Mouse (Mus musculus): ENCODE results near the gene Csk. TPM values are rescaled to one million over a fixed set of nuclear protein-coding genes. Genes with fewer than 3 reads are reported as not detected.

The Csk gene
- polyA plus RNA-seq, 1 experiment = 42.4 TPM

- Histone ChIP-seq H3K27ac (ENCODE audit: insufficient read depth, low read depth, low read length) (no peak overlapping the region), H3K4me1 (ENCODE audit: control insufficient read depth, insufficient read depth, low read length) (peaks cover 14% of the 10 kb centered on the region; the same call in 1 of the 2 replicates), H3K36me3 (ENCODE audit: control insufficient read depth, insufficient read depth, low read length) (no peaks in the 10 kb centered on the region), H3K4me3 (ENCODE audit: insufficient read depth, low read depth, low read length) (no peak overlapping the region), H3K27me3 (replicated peaks; ENCODE audit: control insufficient read depth, insufficient read depth, low read length) (no peaks in the 10 kb centered on the region)
- peak; percentile 94 for DNase-seq
- TF ChIP-seq CTCF (conservative IDR thresholded peaks at IDR 0.05; ENCODE audit: insufficient read depth, insufficient read length, low read depth, low read length) (no peak), POLR2A (IDR thresholded peaks at IDR 0.05; ENCODE audit: low read depth, low read length) (no peak)
- 43% methylated on average over 3 of the region's 3 CpGs for WGBS
These were observed 16.1 kb upstream of the Csk start for GRCm38 (mm10) chr9:57669566-57669965.

DNA sequence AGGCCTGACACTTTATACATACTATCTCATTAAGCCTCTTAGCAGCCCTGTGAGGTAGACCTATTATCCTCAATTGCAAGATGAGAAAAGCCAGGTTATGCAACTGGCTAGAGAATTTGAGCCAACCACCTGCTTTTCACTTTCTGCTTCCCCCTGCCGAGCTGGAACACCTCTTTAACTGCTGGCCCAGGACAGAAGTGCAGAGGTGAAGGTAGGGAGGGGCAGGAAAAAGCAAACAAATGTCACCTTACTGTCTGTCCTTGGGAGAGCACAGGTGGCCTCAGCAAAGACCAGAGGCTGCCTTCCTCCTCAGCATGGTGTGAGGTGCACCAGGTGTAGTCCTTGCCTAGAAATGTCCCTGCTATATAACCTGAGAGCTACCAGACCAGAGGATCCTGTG is 14.8 kb upstream of the Csk start:
- Histone ChIP-seq H3K4me3 (ENCODE audit: insufficient read depth, low read depth, low read length) (no peak overlapping the region), H3K4me1 (ENCODE audit: control insufficient read depth, insufficient read depth, low read length) (peaks cover 14% of the 10 kb centered on the region; the same call in 1 of the 2 replicates), H3K36me3 (ENCODE audit: control insufficient read depth, insufficient read depth, low read length) (no peaks in the 10 kb centered on the region), H3K27ac (ENCODE audit: insufficient read depth, low read depth, low read length) (no peak overlapping the region), H3K27me3 (replicated peaks; ENCODE audit: control insufficient read depth, insufficient read depth, low read length) (no peaks in the 10 kb centered on the region)
- no peak for TF ChIP-seq POLR2A (IDR thresholded peaks at IDR 0.05; ENCODE audit: low read depth, low read length)
- no peak for TF ChIP-seq CTCF (conservative IDR thresholded peaks at IDR 0.05; ENCODE audit: insufficient read depth, insufficient read length, low read depth, low read length)
- DNase-seq = peak; percentile 62
- WGBS = 29% methylated on average over 1 of the region's 1 CpGs

DNA sequence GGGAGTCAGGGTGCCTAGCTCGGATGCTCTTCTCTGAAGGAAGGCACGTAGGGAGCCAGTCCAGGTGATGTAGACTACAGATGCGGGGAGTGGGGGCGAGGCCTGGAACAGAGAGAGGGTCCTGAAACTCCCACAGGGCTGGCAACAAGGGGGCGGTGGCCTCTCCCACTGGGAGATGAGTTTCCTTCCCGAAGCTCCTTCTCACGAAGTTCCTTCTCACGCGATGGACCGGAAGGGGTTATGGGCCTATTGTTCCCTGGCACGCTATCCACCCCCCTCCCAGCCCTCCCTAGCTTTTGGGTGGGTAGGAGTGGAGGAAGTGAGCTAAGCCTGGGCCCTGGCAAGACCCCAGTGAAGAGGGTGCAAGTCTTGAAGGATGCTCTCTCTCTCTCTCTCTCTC is 14.4 kb upstream of the Csk start:
- Histone ChIP-seq H3K4me3 (ENCODE audit: insufficient read depth, low read depth, low read length) (no peak overlapping the region), H3K27ac (ENCODE audit: insufficient read depth, low read depth, low read length) (no peak overlapping the region), H3K4me1 (ENCODE audit: control insufficient read depth, insufficient read depth, low read length) (peaks cover 14% of the 10 kb centered on the region; the same call in 1 of the 2 replicates), H3K36me3 (ENCODE audit: control insufficient read depth, insufficient read depth, low read length) (no peaks in the 10 kb centered on the region), H3K27me3 (replicated peaks; ENCODE audit: control insufficient read depth, insufficient read depth, low read length) (no peaks in the 10 kb centered on the region)
- DNase-seq = no peak
- 75% methylated on average over 11 of the region's 11 CpGs for WGBS
- TF ChIP-seq POLR2A (IDR thresholded peaks at IDR 0.05; ENCODE audit: low read depth, low read length) (no peak), CTCF (conservative IDR thresholded peaks at IDR 0.05; ENCODE audit: insufficient read depth, insufficient read length, low read depth, low read length) (no peak)

DNA sequence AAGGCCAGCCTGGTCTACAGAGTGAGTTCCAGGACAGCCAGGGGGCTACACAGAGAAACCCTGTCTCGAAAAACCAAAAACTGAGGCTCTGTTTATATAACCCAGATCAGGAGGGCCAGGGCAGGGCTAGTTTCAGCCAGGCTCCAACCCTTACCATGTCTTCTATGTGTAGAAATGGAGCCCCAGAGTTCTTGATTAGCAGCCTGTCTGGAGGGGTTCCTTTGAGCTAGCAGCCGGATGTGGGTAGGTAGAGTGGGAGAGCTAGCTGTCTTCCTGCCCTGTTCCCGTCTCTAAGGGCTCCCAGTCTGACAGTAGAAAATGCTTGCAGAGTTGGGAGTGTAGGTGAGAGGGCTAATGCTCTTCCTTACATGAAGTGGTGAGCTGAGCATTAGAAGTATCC is 13.7 kb upstream of the Csk start:
- 88% methylated on average over 3 of the region's 3 CpGs for WGBS
- H3K4me1 ChIP-seq (ENCODE audit: control insufficient read depth, insufficient read depth, low read length) = peaks cover 14% of the 10 kb centered on the region; the same call in 1 of the 2 replicates
- H3K27ac ChIP-seq (ENCODE audit: insufficient read depth, low read depth, low read length) = no peak overlapping the region
- no peaks in the 10 kb centered on the region for H3K36me3 ChIP-seq (ENCODE audit: control insufficient read depth, insufficient read depth, low read length)
- H3K27me3 ChIP-seq (replicated peaks; ENCODE audit: control insufficient read depth, insufficient read depth, low read length) = no peaks in the 10 kb centered on the region
- no peak overlapping the region for H3K4me3 ChIP-seq (ENCODE audit: insufficient read depth, low read depth, low read length)
- DNase-seq = no peak
- no peak for TF ChIP-seq POLR2A (IDR thresholded peaks at IDR 0.05; ENCODE audit: low read depth, low read length)
- no peak for TF ChIP-seq CTCF (conservative IDR thresholded peaks at IDR 0.05; ENCODE audit: insufficient read depth, insufficient read length, low read depth, low read length)

DNA sequence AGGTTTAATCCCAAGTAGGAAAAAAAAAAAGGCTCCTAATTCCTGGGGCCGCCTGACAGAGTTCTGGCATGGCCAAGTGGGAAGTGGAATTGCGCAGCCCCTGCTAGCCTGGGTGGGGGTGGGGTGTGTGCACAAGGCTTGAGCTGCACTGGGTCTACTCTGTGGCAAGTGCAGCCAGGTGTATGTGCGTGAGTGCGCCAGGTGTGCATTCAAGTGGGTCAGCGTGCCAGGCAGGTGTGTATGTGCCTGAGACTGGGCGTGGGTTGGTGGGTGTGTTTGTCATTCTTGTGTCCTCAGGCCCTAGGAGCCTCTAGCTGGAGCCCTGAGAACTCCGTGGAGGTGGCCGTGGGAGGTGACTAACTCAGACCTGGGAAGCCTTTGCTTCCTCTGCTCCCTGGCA is 13.1 kb upstream of the Csk start:
- no peak for TF ChIP-seq POLR2A (IDR thresholded peaks at IDR 0.05; ENCODE audit: low read depth, low read length)
- TF ChIP-seq CTCF (conservative IDR thresholded peaks at IDR 0.05; ENCODE audit: insufficient read depth, insufficient read length, low read depth, low read length) = no peak
- no peak for DNase-seq
- 80% methylated on average over 8 of the region's 8 CpGs for WGBS
- peaks cover 14% of the 10 kb centered on the region; the same call in 1 of the 2 replicates for H3K4me1 ChIP-seq (ENCODE audit: control insufficient read depth, insufficient read depth, low read length)
- no peaks in the 10 kb centered on the region for H3K27me3 ChIP-seq (replicated peaks; ENCODE audit: control insufficient read depth, insufficient read depth, low read length)
- H3K4me3 ChIP-seq (ENCODE audit: insufficient read depth, low read depth, low read length) = no peak overlapping the region
- no peaks in the 10 kb centered on the region for H3K36me3 ChIP-seq (ENCODE audit: control insufficient read depth, insufficient read depth, low read length)
- no peak overlapping the region for H3K27ac ChIP-seq (ENCODE audit: insufficient read depth, low read depth, low read length)

DNA sequence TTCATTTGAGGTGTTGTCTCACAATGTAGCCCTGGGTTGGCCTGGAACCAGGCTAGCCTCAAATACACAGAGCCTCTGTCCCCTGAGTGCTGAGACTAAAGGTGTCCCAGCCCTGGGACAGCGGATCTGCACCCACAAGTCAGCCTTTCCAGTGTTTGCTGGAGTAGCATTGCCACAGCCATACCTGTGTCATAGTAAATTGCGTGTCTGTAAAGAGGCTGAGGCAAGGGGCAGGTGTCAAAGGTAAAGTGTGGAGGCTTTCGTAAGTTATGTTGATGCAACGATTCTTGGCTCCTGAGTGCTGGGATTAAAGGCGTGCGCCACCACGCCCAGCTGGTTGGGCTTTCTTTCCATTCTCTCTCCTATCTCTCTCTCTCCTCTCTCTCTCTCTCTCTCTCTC is 11.2 kb upstream of the Csk start:
- WGBS = 63% methylated on average over 7 of the region's 7 CpGs
- Histone ChIP-seq H3K27me3 (replicated peaks; ENCODE audit: control insufficient read depth, insufficient read depth, low read length) (no peaks in the 10 kb centered on the region), H3K36me3 (ENCODE audit: control insufficient read depth, insufficient read depth, low read length) (no peaks in the 10 kb centered on the region), H3K27ac (ENCODE audit: insufficient read depth, low read depth, low read length) (no peak overlapping the region), H3K4me1 (ENCODE audit: control insufficient read depth, insufficient read depth, low read length) (peaks cover 11% of the 10 kb centered on the region; the same call in 1 of the 2 replicates), H3K4me3 (ENCODE audit: insufficient read depth, low read depth, low read length) (no peak overlapping the region)
- DNase-seq = no peak
- TF ChIP-seq CTCF (conservative IDR thresholded peaks at IDR 0.05; ENCODE audit: insufficient read depth, insufficient read length, low read depth, low read length) = no peak
- no peak for TF ChIP-seq POLR2A (IDR thresholded peaks at IDR 0.05; ENCODE audit: low read depth, low read length)

DNA sequence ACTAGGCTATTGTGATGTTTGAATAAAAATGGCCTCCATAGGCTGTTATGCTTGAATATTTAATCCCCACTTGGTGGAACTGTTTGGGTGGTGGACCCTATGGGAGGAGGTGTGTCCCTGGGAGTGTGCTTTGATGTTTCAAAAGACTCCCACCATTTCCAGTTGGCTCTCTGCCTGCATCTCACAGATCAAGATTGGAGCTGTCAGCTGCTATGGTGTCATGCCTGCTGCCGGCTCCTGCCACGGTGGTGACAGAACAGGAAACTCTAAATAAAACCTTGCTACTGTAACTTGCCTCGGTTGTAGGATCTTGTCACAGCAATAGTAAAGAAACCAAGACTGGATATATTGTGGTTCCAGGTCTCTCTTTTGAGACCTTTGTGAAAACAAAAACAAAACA is 8.1 kb upstream of the Csk start:
- no peak for TF ChIP-seq CTCF (conservative IDR thresholded peaks at IDR 0.05; ENCODE audit: insufficient read depth, insufficient read length, low read depth, low read length)
- no peak for TF ChIP-seq POLR2A (IDR thresholded peaks at IDR 0.05; ENCODE audit: low read depth, low read length)
- Histone ChIP-seq H3K4me1 (ENCODE audit: control insufficient read depth, insufficient read depth, low read length) (no peaks in the 10 kb centered on the region), H3K27ac (ENCODE audit: insufficient read depth, low read depth, low read length) (no peak overlapping the region), H3K36me3 (ENCODE audit: control insufficient read depth, insufficient read depth, low read length) (no peaks in the 10 kb centered on the region), H3K27me3 (replicated peaks; ENCODE audit: control insufficient read depth, insufficient read depth, low read length) (no peaks in the 10 kb centered on the region), H3K4me3 (ENCODE audit: insufficient read depth, low read depth, low read length) (no peak overlapping the region)
- DNase-seq = no peak
- WGBS = 59% methylated on average over 3 of the region's 3 CpGs

All from kidney, adult 2 months (tissue).